Mouse (Mus musculus): ENCODE results near the gene Gngt2. TPM values are rescaled to one million over a fixed set of nuclear protein-coding genes. Genes with fewer than 3 reads are reported as not detected.

Gene Gngt2
- polyA plus RNA-seq, 1 experiment = 0.41 TPM

DNA sequence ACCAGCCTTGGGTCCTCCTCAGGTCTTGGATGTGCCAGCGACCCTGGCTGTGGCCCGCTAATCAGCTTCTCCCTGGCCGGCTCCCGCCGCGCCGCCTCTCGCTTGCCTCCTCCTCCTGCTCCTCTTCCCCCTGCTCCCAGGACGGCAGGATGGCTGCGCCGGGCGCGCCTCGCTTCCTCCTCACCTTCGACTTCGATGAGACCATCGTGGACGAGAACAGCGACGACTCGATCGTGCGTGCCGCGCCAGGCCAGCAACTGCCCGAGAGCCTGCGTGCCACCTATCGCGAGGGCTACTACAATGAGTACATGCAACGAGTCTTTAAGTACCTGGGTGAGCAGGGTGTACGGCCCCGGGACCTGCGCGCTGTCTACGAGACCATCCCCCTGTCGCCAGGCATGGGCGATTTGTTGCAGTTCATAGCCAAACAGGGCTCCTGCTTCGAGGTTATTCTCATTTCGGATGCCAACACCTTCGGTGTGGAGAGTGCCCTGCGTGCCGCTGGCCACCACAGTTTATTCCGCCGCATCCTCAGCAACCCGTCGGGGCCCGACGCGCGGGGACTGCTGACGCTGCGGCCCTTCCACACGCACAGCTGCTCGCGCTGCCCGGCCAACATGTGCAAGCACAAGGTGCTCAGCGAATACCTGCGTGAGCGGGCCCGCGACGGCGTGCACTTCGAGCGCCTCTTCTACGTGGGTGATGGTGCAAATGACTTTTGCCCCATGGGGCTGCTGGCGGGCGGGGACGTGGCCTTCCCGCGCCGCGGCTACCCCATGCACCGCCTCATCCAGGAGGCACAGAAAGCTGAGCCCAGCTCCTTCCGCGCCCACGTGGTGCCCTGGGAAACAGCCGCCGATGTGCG, 6.4 kb upstream of the Gngt2 start:
- TF ChIP-seq CTCF (IDR thresholded peaks at IDR 0.05; ENCODE audit: control insufficient read depth, insufficient read depth, insufficient replicate concordance, low read depth, low read length) (no peak), POLR2A (IDR thresholded peaks at IDR 0.05; ENCODE audit: control insufficient read depth, low read depth, low read length) (no peak)
- Histone ChIP-seq H3K4me1 (ENCODE audit: control insufficient read depth, insufficient read depth, low read length) (peaks cover 9% of the 10 kb centered on the region), H3K27ac (ENCODE audit: control insufficient read depth, insufficient read depth, low read depth, low read length) (no peak overlapping the region), H3K4me3 (ENCODE audit: control insufficient read depth, low read depth, low read length) (peak overlapping the region; percentile 10), H3K36me3 (ENCODE audit: control insufficient read depth, insufficient read depth, low read length) (no peaks in the 10 kb centered on the region), H3K27me3 (ENCODE audit: control insufficient read depth, insufficient read depth, low read length) (no peaks in the 10 kb centered on the region)

DNA sequence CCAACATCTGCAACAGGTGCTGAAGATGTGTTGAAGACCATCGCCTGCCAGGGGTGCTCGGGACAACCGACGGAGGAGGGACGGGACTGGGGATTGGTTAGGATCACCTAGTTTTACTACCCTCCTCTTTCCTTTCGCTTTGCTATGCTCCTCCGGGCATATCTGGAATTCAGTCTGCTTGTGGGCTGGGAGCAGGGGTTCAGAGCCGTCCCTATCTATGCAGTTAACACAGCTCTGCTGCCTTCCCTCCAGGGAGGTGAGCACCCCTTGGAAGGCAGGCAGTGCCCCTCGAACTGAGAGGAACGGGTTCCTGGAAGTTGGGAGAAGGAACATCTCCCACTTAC, 5.8 kb upstream of the Gngt2 start:
- Histone ChIP-seq H3K4me3 (ENCODE audit: control insufficient read depth, low read depth, low read length) (peak overlapping the region; percentile 10; the same call in 1 of the 2 replicates), H3K27ac (ENCODE audit: control insufficient read depth, insufficient read depth, low read depth, low read length) (no peak overlapping the region), H3K27me3 (ENCODE audit: control insufficient read depth, insufficient read depth, low read length) (no peaks in the 10 kb centered on the region), H3K36me3 (ENCODE audit: control insufficient read depth, insufficient read depth, low read length) (no peaks in the 10 kb centered on the region), H3K4me1 (ENCODE audit: control insufficient read depth, insufficient read depth, low read length) (peaks cover 9% of the 10 kb centered on the region)
- no peak for TF ChIP-seq CTCF (IDR thresholded peaks at IDR 0.05; ENCODE audit: control insufficient read depth, insufficient read depth, insufficient replicate concordance, low read depth, low read length)
- no peak for TF ChIP-seq POLR2A (IDR thresholded peaks at IDR 0.05; ENCODE audit: control insufficient read depth, low read depth, low read length)

DNA sequence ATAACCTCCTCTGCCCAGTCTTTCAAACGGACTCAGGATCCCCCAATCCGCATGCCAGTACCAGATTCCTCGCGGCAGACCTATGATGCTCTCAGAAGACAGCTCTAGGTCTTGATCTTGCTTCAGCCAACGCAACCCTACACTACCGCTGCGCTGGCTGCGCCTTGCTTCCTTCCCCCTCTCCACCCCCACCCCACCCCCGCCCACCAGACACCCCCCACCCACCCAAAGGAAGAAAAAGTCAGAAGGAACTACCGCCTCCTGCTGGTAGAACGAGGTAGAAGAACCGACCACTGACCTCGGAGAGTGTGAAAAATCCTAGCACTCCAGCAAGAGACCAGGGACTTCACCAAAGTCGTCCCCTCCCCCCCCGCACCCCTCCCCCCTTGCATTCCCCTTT, 5.4 kb upstream of the Gngt2 start:
- Histone ChIP-seq H3K4me1 (ENCODE audit: control insufficient read depth, insufficient read depth, low read length) (peaks cover 9% of the 10 kb centered on the region), H3K4me3 (ENCODE audit: control insufficient read depth, low read depth, low read length) (no peak overlapping the region), H3K27me3 (ENCODE audit: control insufficient read depth, insufficient read depth, low read length) (no peaks in the 10 kb centered on the region), H3K27ac (ENCODE audit: control insufficient read depth, insufficient read depth, low read depth, low read length) (no peak overlapping the region), H3K36me3 (ENCODE audit: control insufficient read depth, insufficient read depth, low read length) (no peaks in the 10 kb centered on the region)
- TF ChIP-seq CTCF (IDR thresholded peaks at IDR 0.05; ENCODE audit: control insufficient read depth, insufficient read depth, insufficient replicate concordance, low read depth, low read length) (no peak), POLR2A (IDR thresholded peaks at IDR 0.05; ENCODE audit: control insufficient read depth, low read depth, low read length) (no peak)

DNA sequence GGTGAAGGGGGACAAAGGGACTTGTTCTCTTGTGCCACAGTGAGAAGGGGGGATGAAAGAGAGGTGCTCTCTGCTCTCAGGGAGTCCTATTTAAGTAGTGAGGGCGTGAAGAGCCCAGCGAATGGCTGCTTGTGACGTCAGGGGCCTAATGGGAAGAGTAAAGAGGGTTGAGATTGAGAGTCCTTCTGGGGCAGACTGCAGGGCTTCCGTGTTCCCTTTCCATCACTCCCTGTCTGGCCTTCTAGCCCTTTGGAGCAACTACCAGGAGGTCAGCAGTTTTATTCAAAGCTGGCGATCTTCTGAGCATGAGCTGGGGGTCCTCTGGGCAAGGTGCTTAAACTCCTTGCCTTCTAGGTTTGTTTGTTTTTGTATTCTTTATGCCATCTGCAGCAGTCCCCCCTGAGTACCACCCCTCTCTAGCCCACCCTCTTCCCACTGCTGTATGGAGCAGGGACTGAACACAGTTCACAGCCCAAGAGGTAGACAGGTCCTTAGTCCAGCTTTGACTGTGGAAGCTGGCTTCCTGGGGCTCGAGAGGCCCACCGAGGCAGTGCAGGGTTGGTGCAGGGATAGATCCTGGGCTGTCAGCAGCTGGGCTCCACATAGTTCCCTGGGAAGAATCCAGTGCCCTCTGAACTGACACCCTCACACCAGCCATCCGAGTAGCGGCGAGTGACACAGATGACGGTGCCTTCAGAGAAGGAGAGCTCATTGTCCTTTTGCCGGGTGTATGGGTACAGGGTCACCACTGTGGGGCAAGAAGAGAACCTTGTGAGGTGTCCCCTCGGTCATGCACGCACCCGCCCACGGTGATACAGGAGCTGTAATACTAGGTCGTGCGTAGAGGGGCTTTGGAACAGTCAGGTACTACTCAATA, 4.6 kb upstream of the Gngt2 start:
- peaks cover 9% of the 10 kb centered on the region for H3K4me1 ChIP-seq (ENCODE audit: control insufficient read depth, insufficient read depth, low read length)

DNA sequence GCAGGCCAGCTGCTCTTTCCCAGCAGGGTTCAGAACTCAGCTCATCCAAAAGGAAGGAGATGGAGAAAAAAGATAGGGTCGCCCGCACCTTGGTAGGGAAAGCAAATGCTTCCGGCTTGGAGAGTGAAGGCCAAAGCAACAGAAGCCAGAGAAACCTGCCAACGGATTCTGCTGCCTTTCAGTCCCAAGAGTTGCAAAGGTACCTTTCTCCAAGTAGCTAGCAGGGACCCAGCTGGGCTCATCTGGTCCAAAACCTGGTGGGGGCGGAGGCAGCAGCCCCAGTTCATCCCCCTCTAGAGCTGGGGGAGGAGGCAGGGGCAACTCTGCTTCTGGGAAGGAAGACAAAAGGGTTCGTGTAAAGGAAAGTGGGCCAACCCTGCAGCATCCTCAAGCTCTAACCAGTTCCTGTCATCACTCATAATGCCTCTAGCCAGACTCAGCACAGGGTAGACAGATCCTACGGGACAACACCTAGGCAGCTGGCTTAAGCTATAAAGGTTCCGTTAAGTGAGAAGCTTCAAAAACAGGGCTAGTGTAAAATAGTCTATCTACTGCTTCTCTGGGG, 3.9 kb upstream of the Gngt2 start:
- Histone ChIP-seq H3K27ac (ENCODE audit: control insufficient read depth, insufficient read depth, low read depth, low read length) (no peak overlapping the region), H3K4me3 (ENCODE audit: control insufficient read depth, low read depth, low read length) (no peak overlapping the region), H3K36me3 (ENCODE audit: control insufficient read depth, insufficient read depth, low read length) (no peaks in the 10 kb centered on the region), H3K27me3 (ENCODE audit: control insufficient read depth, insufficient read depth, low read length) (no peaks in the 10 kb centered on the region), H3K4me1 (ENCODE audit: control insufficient read depth, insufficient read depth, low read length) (peaks cover 9% of the 10 kb centered on the region)
- TF ChIP-seq CTCF (IDR thresholded peaks at IDR 0.05; ENCODE audit: control insufficient read depth, insufficient read depth, insufficient replicate concordance, low read depth, low read length) = no peak
- no peak for TF ChIP-seq POLR2A (IDR thresholded peaks at IDR 0.05; ENCODE audit: control insufficient read depth, low read depth, low read length)

More for the DNA sequence above, 4.6 kb upstream of the Gngt2 start:
- Histone ChIP-seq H3K27me3 (ENCODE audit: control insufficient read depth, insufficient read depth, low read length) (no peaks in the 10 kb centered on the region), H3K36me3 (ENCODE audit: control insufficient read depth, insufficient read depth, low read length) (no peaks in the 10 kb centered on the region), H3K4me3 (ENCODE audit: control insufficient read depth, low read depth, low read length) (no peak overlapping the region), H3K27ac (ENCODE audit: control insufficient read depth, insufficient read depth, low read depth, low read length) (no peak overlapping the region)
- no peak for TF ChIP-seq CTCF (IDR thresholded peaks at IDR 0.05; ENCODE audit: control insufficient read depth, insufficient read depth, insufficient replicate concordance, low read depth, low read length)
- TF ChIP-seq POLR2A (IDR thresholded peaks at IDR 0.05; ENCODE audit: control insufficient read depth, low read depth, low read length) = no peak

DNA sequence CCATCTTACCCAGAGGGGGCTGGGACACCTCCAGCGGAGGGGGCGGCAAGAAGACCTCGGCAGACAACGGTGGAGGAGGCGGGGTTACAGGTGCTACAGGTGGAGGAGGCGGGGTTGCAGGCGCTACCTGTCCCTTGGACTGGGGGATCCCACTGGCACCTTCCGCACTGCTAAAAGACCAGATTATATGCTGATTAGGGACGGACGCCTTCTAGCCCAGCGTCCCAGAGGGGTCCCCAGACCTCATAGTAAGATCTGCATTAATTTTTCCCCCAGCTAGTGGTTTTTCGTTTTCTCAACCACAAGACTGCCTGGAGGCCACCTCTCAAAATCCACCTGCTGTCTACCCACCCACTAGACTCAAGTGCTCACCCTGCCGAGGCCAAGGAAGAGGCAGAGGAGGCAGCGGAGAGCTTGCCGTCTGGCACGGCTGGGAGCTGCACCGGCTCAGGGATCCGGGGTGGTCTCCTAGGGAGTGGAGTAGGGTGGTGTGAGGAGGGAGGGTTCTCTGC, 3.3 kb upstream of the Gngt2 start:
- peaks cover 9% of the 10 kb centered on the region for H3K4me1 ChIP-seq (ENCODE audit: control insufficient read depth, insufficient read depth, low read length)
- no peaks in the 10 kb centered on the region for H3K36me3 ChIP-seq (ENCODE audit: control insufficient read depth, insufficient read depth, low read length)
- no peak overlapping the region for H3K27ac ChIP-seq (ENCODE audit: control insufficient read depth, insufficient read depth, low read depth, low read length)
- TF ChIP-seq POLR2A (IDR thresholded peaks at IDR 0.05; ENCODE audit: control insufficient read depth, low read depth, low read length) = no peak
- no peak for TF ChIP-seq CTCF (IDR thresholded peaks at IDR 0.05; ENCODE audit: control insufficient read depth, insufficient read depth, insufficient replicate concordance, low read depth, low read length)
- no peaks in the 10 kb centered on the region for H3K27me3 ChIP-seq (ENCODE audit: control insufficient read depth, insufficient read depth, low read length)
- H3K4me3 ChIP-seq (ENCODE audit: control insufficient read depth, low read depth, low read length) = peak overlapping the region; percentile 6

All from testis, adult 2 months (tissue).